Mouse (Mus musculus) adrenal gland, adult 8-10 months (tissue): ENCODE results near the gene Rab15. TPM values are rescaled to one million over a fixed set of nuclear protein-coding genes. Genes with fewer than 3 reads are reported as not detected.
"Not testable (repeated sequence)": the region's sequence is repeated elsewhere in the genome, so short reads cannot be mapped to it uniquely, and the experiment has no call there.

Experiments
- DNase-seq: peaks from one replicate; pipeline ENCODE4 v3.0.0; 2022
- total RNA-seq, 4 experiments: library from RNA; stranded (reverse); gene quantifications; 2 replicates each; pipeline ENCODE4 v1.2.4; 2022

Gene Rab15
- total RNA-seq, 4 experiments from 2014 or later = 4.0 to 6.5 (median 4.6) TPM

- no peak for DNase-seq
Measured at GRCm38 (mm10) chr12:76818120-76818519, 4.6 kb downstream of the Rab15 start.

- DNase-seq = no peak
Measured at GRCm38 (mm10) chr12:76817176-76817575, 5.5 kb downstream of the Rab15 start.

GRCm38 (mm10) chr12:76816720-76817119 lies 6.0 kb downstream of the Rab15 start:
- no peak for DNase-seq

- DNase-seq = no peak
Measured at GRCm38 (mm10) chr12:76814120-76814519, 8.6 kb downstream of the Rab15 start.

GRCm38 (mm10) chr12:76813543-76813942 lies 9.2 kb downstream of the Rab15 start:
- DNase-seq = no peak

- DNase-seq = no peak
Measured at GRCm38 (mm10) chr12:76811006-76811405, 11.7 kb downstream of the Rab15 start.

GRCm38 (mm10) chr12:76810491-76810890 lies 12.2 kb downstream of the Rab15 start:
- DNase-seq = no peak

GRCm38 (mm10) chr12:76807796-76808195 lies 14.9 kb downstream of the Rab15 start:
- DNase-seq = no peak

GRCm38 (mm10) chr12:76805056-76805811 lies 17.5 kb downstream of the Rab15 start:
- DNase-seq = peak; percentile 32

- peak; percentile 35 for DNase-seq
Measured at GRCm38 (mm10) chr12:76803700-76804252, 18.9 kb downstream of the Rab15 start.

GRCm38 (mm10) chr12:76803028-76803427 lies 19.7 kb downstream of the Rab15 start:
- no peak for DNase-seq

- DNase-seq = no peak
Measured at GRCm38 (mm10) chr12:76798008-76798720, 24.5 kb downstream of the Rab15 start.

GRCm38 (mm10) chr12:76796938-76797539 lies 25.7 kb downstream of the Rab15 start:
- no peak for DNase-seq

- DNase-seq = no peak
Measured at GRCm38 (mm10) chr12:76795350-76795749, 27.4 kb downstream of the Rab15 start, which contains the start of gene Gpx2. TSS of gene Gpx2 (minus strand) at chr12:76795554.

- DNase-seq = not testable (repeated sequence)
Measured at GRCm38 (mm10) chr12:76792540-76792939, 30.2 kb downstream of the Rab15 start.

- DNase-seq = no peak
Measured at GRCm38 (mm10) chr12:76790446-76791084, 32.1 kb downstream of the Rab15 start.

GRCm38 (mm10) chr12:76784056-76784619 lies 38.6 kb downstream of the Rab15 start:
- peak; percentile 37 for DNase-seq

GRCm38 (mm10) chr12:76780639-76781468 lies 41.9 kb downstream of the Rab15 start:
- DNase-seq = no peak

GRCm38 (mm10) chr12:76779951-76780350 lies 42.8 kb downstream of the Rab15 start:
- no peak for DNase-seq

GRCm38 (mm10) chr12:76778305-76779083 lies 44.2 kb downstream of the Rab15 start:
- no peak for DNase-seq
